ENCODE assay signal across 9 mouse cellular contexts in genomic region chr19:34441979-34442378, GRCm38 (mm10). TPM values are rescaled to one million over a fixed set of nuclear protein-coding genes. Genes with fewer than 3 reads are reported as not detected.
DNase-seq lines count a peak whose midpoint lies in the region; ATAC-seq and TF ChIP-seq lines count a peak whose summit lies in the region.
"Had no signal": no experiment of that assay in that cellular context is flagged by ENCODE, and none has a peak within 500 bp of the region (broad histone marks: within the 10 kb centered on the region; RNA-seq: fewer than 3 reads in every experiment).

No protein-coding gene starts in this region.

- H3K9me3 ChIP-seq in liver, embryonic 14.5 days (ENCODE audit: control insufficient read depth, low read length): no peaks in the 10 kb centered on the region
- no peaks in the 10 kb centered on the region for H3K9me3 ChIP-seq in liver, embryonic 12.5 days (replicated peaks)
- no peaks in the 10 kb centered on the region for H3K9me3 ChIP-seq in intestine, embryonic 16.5 days (ENCODE audit: control insufficient read depth, low read length)
- no peaks in the 10 kb centered on the region for H3K9me3 ChIP-seq in midbrain, embryonic 15.5 days
- H3K9me3 ChIP-seq: limb, embryonic 13.5 days had no signal

- H3K4me2 ChIP-seq in liver, embryonic 14.5 days (ENCODE audit: low read depth): no peak overlapping the region
- H3K4me2 ChIP-seq in liver, embryonic 12.5 days: no peak overlapping the region
- peak overlapping the region; percentile 10; the same call in 1 of the 2 replicates for H3K4me2 ChIP-seq in intestine, embryonic 16.5 days (ENCODE audit: low read depth, low read length)
- H3K4me2 ChIP-seq in midbrain, embryonic 15.5 days: no peak overlapping the region
- H3K4me2 ChIP-seq: limb, embryonic 13.5 days had no signal

- no peak overlapping the region for H3K9ac ChIP-seq in liver, embryonic 14.5 days (replicated peaks)
- H3K9ac ChIP-seq in liver, embryonic 12.5 days: no peak overlapping the region
- no peak overlapping the region for H3K9ac ChIP-seq in intestine, embryonic 16.5 days (ENCODE audit: low read depth, low read length)
- no peak overlapping the region for H3K9ac ChIP-seq in midbrain, embryonic 15.5 days
- H3K9ac ChIP-seq: limb, embryonic 13.5 days had no signal

- WGBS in liver, embryonic 14.5 days (ENCODE audit: insufficient replicate concordance): 50% methylated on average over 2 of the region's 2 CpGs
- 59% methylated on average over 2 of the region's 2 CpGs for WGBS in liver, embryonic 12.5 days (ENCODE audit: insufficient replicate concordance)
- 66% methylated on average over 2 of the region's 2 CpGs for WGBS in intestine, embryonic 16.5 days
- 88% methylated on average over 2 of the region's 2 CpGs for WGBS in midbrain, embryonic 15.5 days

- no peak for TF ChIP-seq EP300 in liver, embryonic 14.5 days (IDR thresholded peaks at IDR 0.05; ENCODE audit: low read depth)

- TF ChIP-seq CTCF in liver, embryonic 14.5 days (IDR thresholded peaks at IDR 0.05; ENCODE audit: low read depth): no peak

- DNase-seq in liver, embryonic 14.5 days (ENCODE audit: low read depth in 3 of 3, low spot score in 3 of 3): peak in 2 of 3 experiments; percentile 10 to 11
- DNase-seq in adrenal gland, postnatal 36 days: peak; percentile 55 to 66
- DNase-seq in cerebellum, adult 11-12 months: no peak

- ATAC-seq in liver, embryonic 14.5 days (ENCODE audit: insufficient read depth): no peak
- no peak for ATAC-seq in liver, embryonic 12.5 days
- ATAC-seq in intestine, embryonic 16.5 days: peak; percentile 96
- peak; percentile 53; the same call in 1 of the 2 replicates for ATAC-seq in neutrophil, adult 5-6 weeks (ENCODE audit: extremely low read depth, insufficient number of reproducible peaks, low FRiP score, poor library complexity, severe bottlenecking)
- ATAC-seq in activated CD4-positive, CD25-positive, alpha-beta regulatory T cell, adult 4 months: no peak
- no peak for ATAC-seq in midbrain, embryonic 15.5 days (replicated peaks)

- no peak overlapping the region for H3K4me3 ChIP-seq in liver, embryonic 14.5 days (ENCODE audit: insufficient read depth in 1 of 2, low read depth in 2 of 2, low read length in 2 of 2)
- no peak overlapping the region for H3K4me3 ChIP-seq in liver, embryonic 12.5 days
- H3K4me3 ChIP-seq in intestine, embryonic 16.5 days (ENCODE audit: low read length): 0 out of 2 replicates have a peak overlapping the region, but pooled peaks have one; percentile 2
- H3K4me3 ChIP-seq in midbrain, embryonic 15.5 days: no peak overlapping the region
- H3K4me3 ChIP-seq: limb, embryonic 13.5 days had no signal

- no peak overlapping the region for H3K27ac ChIP-seq in liver, embryonic 14.5 days
- no peak overlapping the region for H3K27ac ChIP-seq in liver, embryonic 12.5 days
- peak overlapping the region; percentile 27; the same call in 1 of the 2 replicates for H3K27ac ChIP-seq in intestine, embryonic 16.5 days (ENCODE audit: low read length)
- H3K27ac ChIP-seq in midbrain, embryonic 15.5 days: no peak overlapping the region
- H3K27ac ChIP-seq: limb, embryonic 13.5 days had no signal

- 0 out of 4 replicates have a peak, but pooled peaks cover 0 to 1% of the 10 kb centered on the region in 2 experiments for H3K4me1 ChIP-seq in liver, embryonic 14.5 days (replicated peaks; ENCODE audit: control insufficient read depth in 2 of 2, insufficient read depth in 2 of 2, low read length in 1 of 2)
- 0 out of 2 replicates have a peak, but pooled peaks cover 3% of the 10 kb centered on the region for H3K4me1 ChIP-seq in liver, embryonic 12.5 days
- no peaks in the 10 kb centered on the region; the same call in 1 of the 2 replicates for H3K4me1 ChIP-seq in intestine, embryonic 16.5 days (ENCODE audit: control insufficient read depth, insufficient read depth, low read length)
- no peaks in the 10 kb centered on the region for H3K4me1 ChIP-seq in midbrain, embryonic 15.5 days
- H3K4me1 ChIP-seq: limb, embryonic 13.5 days had no signal

- no peaks in the 10 kb centered on the region for H3K36me3 ChIP-seq in liver, embryonic 14.5 days (replicated peaks; ENCODE audit: control insufficient read depth, insufficient read depth, low read depth)
- H3K36me3 ChIP-seq in liver, embryonic 12.5 days: no peaks in the 10 kb centered on the region
- H3K36me3 ChIP-seq in intestine, embryonic 16.5 days (ENCODE audit: control insufficient read depth, insufficient read depth, low read length): no peaks in the 10 kb centered on the region
- H3K36me3 ChIP-seq in midbrain, embryonic 15.5 days (replicated peaks): no peaks in the 10 kb centered on the region
- H3K36me3 ChIP-seq: limb, embryonic 13.5 days had no signal

- H3K27me3 ChIP-seq in liver, embryonic 14.5 days (ENCODE audit: control insufficient read depth, insufficient read depth, low read length): no peaks in the 10 kb centered on the region
- H3K27me3 ChIP-seq in liver, embryonic 12.5 days (replicated peaks): no peaks in the 10 kb centered on the region
- H3K27me3 ChIP-seq in intestine, embryonic 16.5 days (replicated peaks; ENCODE audit: control insufficient read depth, insufficient read depth, low read length): no peaks in the 10 kb centered on the region
- H3K27me3 ChIP-seq in midbrain, embryonic 15.5 days (replicated peaks): no peaks in the 10 kb centered on the region
- H3K27me3 ChIP-seq: limb, embryonic 13.5 days had no signal

RNA-seq across cellular contexts. Expression of gene Ch25h, which starts 33.0 kb away (rescaled TPM):
- 0.15 and 0.29 TPM in 2 replicates for polyA plus RNA-seq in liver, embryonic 14.5 days (2012; rRNA removed)
- not detected in 2 replicates for polyA plus RNA-seq in liver, embryonic 14.5 days (2014; fragmentation: Nextera tagmentation; extraction: Ambion mirVana)
- polyA plus RNA-seq in liver, embryonic 12.5 days (2016; fragmentation: Nextera tagmentation; extraction: Ambion mirVana): 0.43 and 0.97 TPM in 2 replicates
- total RNA-seq in adrenal gland, postnatal 36 days (2021): under 1 TPM; 0.26 to 0.50 TPM
- 3.6 and 4.0 TPM in 2 replicates for polyA plus RNA-seq in intestine, embryonic 16.5 days (2015; fragmentation: Nextera tagmentation; extraction: Ambion mirVana)
- not detected in 2 replicates for total RNA-seq in neutrophil, adult 5-6 weeks (2017)
- not detected for polyA plus RNA-seq in activated CD4-positive, CD25-positive, alpha-beta regulatory T cell, adult 4 months (2017; shearing (Covaris generic))
- 0.75 and 0.79 TPM in 2 replicates for polyA plus RNA-seq in midbrain, embryonic 15.5 days (2015; fragmentation: Nextera tagmentation; extraction: Ambion mirVana)

Comparison
In these comparisons a context has a peak if more than half of its experiments do, and no peak if none do; other contexts are left out.
1. ATAC-seq: peak in intestine, embryonic 16.5 days (single experiment) and neutrophil, adult 5-6 weeks (single experiment); none in liver, embryonic 14.5 days (single experiment), liver, embryonic 12.5 days (single experiment), activated CD4-positive, CD25-positive, alpha-beta regulatory T cell, adult 4 months (single experiment) and midbrain, embryonic 15.5 days (single experiment).